Mouse (Mus musculus): ENCODE results near the gene Wbp1.

DNA sequence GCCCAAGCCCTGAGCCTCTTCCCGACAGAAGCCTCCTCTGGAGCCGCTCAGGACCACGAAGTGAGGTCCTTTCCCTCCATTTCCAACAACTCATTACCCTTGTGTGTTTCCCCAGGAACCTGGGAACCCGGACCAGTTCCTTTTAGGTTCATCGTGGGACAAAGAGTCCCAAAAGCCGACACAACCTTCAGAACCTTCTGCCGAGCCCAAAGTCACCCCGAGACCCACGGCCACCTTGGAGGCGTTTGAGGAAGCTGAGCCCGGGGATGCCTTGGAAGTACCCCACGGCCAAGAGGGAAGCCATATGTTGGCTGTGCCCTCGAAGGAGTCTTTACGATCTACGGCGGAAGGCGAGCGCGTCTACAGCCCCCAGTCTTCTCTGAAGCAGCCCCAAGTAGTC is 40.1 kb upstream of the Wbp1 start:
- no peak for TF ChIP-seq ZC3H11A (IDR thresholded peaks at IDR 0.05; ENCODE audit: borderline replicate concordance, low read depth, low read length)
- no peak for TF ChIP-seq ZNF384 (IDR thresholded peaks at IDR 0.05; ENCODE audit: low read depth, low read length)

Data from ES-E14 (cell line).